Mouse (Mus musculus): Measurements from ENCODE around the gene Pcyt2. TPM values are rescaled to one million over a fixed set of nuclear protein-coding genes. Genes with fewer than 3 reads are reported as not detected.

Gene Pcyt2
- polyA plus RNA-seq, 1 experiment from 2014 or later = 126 TPM

GRCm38 (mm10) chr11:120641869-120642268, 24.1 kb upstream of the Pcyt2 start:
- H3K36me3 ChIP-seq (ENCODE audit: control insufficient read depth, insufficient read depth, low read length) = no peaks in the 10 kb centered on the region
- H3K4me1 ChIP-seq (replicated peaks; ENCODE audit: control insufficient read depth, insufficient read depth, low read length) = peaks cover 10% of the 10 kb centered on the region; the same call in 1 of the 2 replicates
- H3K27ac ChIP-seq (ENCODE audit: low read depth, low read length) = no peak overlapping the region
- DNase-seq (ENCODE audit: low spot score) (no peak), ATAC-seq (replicated peaks; ENCODE audit: low FRiP score) (no peak)
- no peak overlapping the region for H3K4me2 ChIP-seq (ENCODE audit: low read depth, low read length, severe bottlenecking)
- H3K4me3 ChIP-seq (ENCODE audit: low read depth, low read length) = no peak overlapping the region
- peak overlapping the region; percentile 17 for H3K9ac ChIP-seq (ENCODE audit: low read length)
- H3K27me3 ChIP-seq (ENCODE audit: control insufficient read depth, insufficient read depth, low read length) = no peaks in the 10 kb centered on the region
- no peaks in the 10 kb centered on the region for H3K9me3 ChIP-seq (ENCODE audit: control insufficient read depth, low read length)
- WGBS = 88% methylated on average over 8 of the region's 8 CpGs

GRCm38 (mm10) chr11:120641255-120641654, 23.5 kb upstream of the Pcyt2 start:
- 71% methylated on average over 9 of the region's 9 CpGs for WGBS
- Histone ChIP-seq H3K36me3 (ENCODE audit: control insufficient read depth, insufficient read depth, low read length) (no peaks in the 10 kb centered on the region), H3K9me3 (ENCODE audit: control insufficient read depth, low read length) (no peaks in the 10 kb centered on the region), H3K4me3 (ENCODE audit: low read depth, low read length) (no peak overlapping the region), H3K27me3 (ENCODE audit: control insufficient read depth, insufficient read depth, low read length) (no peaks in the 10 kb centered on the region), H3K4me1 (replicated peaks; ENCODE audit: control insufficient read depth, insufficient read depth, low read length) (peaks cover 10% of the 10 kb centered on the region; the same call in 1 of the 2 replicates), H3K27ac (ENCODE audit: low read depth, low read length) (no peak overlapping the region), H3K9ac (ENCODE audit: low read length) (no peak overlapping the region), H3K4me2 (ENCODE audit: low read depth, low read length, severe bottlenecking) (no peak overlapping the region)
- ATAC-seq (replicated peaks; ENCODE audit: low FRiP score) (no peak), DNase-seq (ENCODE audit: low spot score) (no peak)

DNA sequence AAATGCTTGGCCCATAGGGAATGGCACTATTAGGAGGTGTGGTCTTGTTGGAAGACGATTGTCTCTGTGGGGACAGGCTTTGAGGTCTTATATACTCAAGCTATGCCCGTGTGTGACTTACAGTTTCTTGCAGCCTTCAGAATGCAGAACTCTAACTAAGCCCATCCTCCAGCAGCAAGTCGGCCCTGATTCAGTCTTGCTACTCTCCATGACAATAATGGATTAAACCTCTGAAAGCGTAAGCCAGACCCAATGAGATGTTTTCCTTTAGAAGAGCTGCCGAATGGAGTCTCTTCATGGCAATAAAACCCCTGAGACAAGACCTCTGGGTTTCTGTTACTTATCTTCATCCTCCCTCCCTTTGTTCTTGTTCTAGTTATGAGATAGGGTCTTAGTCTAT, 17.1 kb upstream of the Pcyt2 start:
- DNase-seq (ENCODE audit: low spot score) (no peak), ATAC-seq (replicated peaks; ENCODE audit: low FRiP score) (no peak)
- Histone ChIP-seq H3K4me1 (replicated peaks; ENCODE audit: control insufficient read depth, insufficient read depth, low read length) (peaks cover 20% of the 10 kb centered on the region), H3K27me3 (ENCODE audit: control insufficient read depth, insufficient read depth, low read length) (no peaks in the 10 kb centered on the region; the same call in 1 of the 2 replicates), H3K4me3 (ENCODE audit: low read depth, low read length) (no peak overlapping the region), H3K36me3 (ENCODE audit: control insufficient read depth, insufficient read depth, low read length) (no peaks in the 10 kb centered on the region), H3K27ac (ENCODE audit: low read depth, low read length) (no peak overlapping the region), H3K9ac (ENCODE audit: low read length) (no peak overlapping the region), H3K9me3 (ENCODE audit: control insufficient read depth, low read length) (no peaks in the 10 kb centered on the region), H3K4me2 (ENCODE audit: low read depth, low read length, severe bottlenecking) (no peak overlapping the region)
- WGBS = 83% methylated on average over 5 of the region's 5 CpGs

DNA sequence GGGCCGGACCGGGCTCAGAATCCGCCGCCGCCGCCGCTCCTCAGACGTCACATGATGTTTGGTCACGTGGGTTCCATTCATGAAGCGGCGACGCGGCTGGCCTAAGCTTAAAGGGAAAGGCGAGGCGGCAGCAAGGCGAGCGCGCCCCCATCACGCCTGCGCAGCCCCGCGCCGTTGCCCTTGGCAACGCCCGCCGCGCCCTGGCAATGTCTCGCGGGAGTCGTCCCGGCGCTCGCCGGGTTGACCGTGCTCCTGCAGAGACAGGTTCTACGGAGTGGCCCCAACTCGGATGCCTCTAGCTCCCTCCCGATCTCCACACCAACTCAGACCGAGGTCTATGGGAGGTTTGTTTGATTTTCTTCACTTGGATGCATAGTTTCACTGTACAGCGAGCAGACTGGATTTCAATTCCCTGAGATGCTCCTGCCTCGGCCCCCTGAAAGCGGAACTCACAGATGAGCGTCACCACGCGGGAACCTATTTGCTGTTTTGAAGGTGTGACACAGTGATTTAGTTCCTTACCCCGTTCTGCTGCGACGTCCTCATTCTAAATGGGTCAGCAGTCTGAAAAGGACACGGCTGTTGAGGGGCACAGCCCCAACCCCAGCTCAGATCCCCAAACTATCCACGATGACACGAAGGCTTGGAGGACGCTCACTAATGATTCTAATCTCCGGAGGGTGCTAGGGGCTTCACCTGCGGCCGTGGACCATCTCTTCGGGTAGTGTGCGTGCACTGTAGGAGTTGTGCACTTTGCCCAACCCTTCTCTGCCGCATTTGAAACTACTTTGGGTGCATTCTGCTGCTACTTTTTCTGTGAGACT, 16.0 kb upstream of the Pcyt2 start, which contains the start of gene Mafg:
Gene Mafg (minus strand): TSS at position 81 of the 824 bp plus-strand sequence.
- DNase-seq (ENCODE audit: low spot score) (peak; percentile 98), ATAC-seq (replicated peaks; ENCODE audit: low FRiP score) (peak; percentile 95)
- 10% methylated on average over 58 of the region's 58 CpGs for WGBS
- H3K27ac ChIP-seq (ENCODE audit: low read depth, low read length) = peak within 1 kb of the TSS; percentile 62
- H3K4me1 ChIP-seq (replicated peaks; ENCODE audit: control insufficient read depth, insufficient read depth, low read length) = peaks cover 22% of the 10 kb centered on the region
- H3K9me3 ChIP-seq (ENCODE audit: control insufficient read depth, low read length) = no peaks in the 10 kb centered on the region
- H3K36me3 ChIP-seq (ENCODE audit: control insufficient read depth, insufficient read depth, low read length) = peaks cover 5% of the 10 kb centered on the region; the same call in 1 of the 2 replicates
- H3K4me3 ChIP-seq (ENCODE audit: low read depth, low read length) = peak within 1 kb of the TSS; percentile 96
- no peaks in the 10 kb centered on the region; the same call in 1 of the 2 replicates for H3K27me3 ChIP-seq (ENCODE audit: control insufficient read depth, insufficient read depth, low read length)
- H3K9ac ChIP-seq (ENCODE audit: low read length) = peak within 1 kb of the TSS; percentile 88
- peak within 1 kb of the TSS; percentile 93 for H3K4me2 ChIP-seq (ENCODE audit: low read depth, low read length, severe bottlenecking)

DNA sequence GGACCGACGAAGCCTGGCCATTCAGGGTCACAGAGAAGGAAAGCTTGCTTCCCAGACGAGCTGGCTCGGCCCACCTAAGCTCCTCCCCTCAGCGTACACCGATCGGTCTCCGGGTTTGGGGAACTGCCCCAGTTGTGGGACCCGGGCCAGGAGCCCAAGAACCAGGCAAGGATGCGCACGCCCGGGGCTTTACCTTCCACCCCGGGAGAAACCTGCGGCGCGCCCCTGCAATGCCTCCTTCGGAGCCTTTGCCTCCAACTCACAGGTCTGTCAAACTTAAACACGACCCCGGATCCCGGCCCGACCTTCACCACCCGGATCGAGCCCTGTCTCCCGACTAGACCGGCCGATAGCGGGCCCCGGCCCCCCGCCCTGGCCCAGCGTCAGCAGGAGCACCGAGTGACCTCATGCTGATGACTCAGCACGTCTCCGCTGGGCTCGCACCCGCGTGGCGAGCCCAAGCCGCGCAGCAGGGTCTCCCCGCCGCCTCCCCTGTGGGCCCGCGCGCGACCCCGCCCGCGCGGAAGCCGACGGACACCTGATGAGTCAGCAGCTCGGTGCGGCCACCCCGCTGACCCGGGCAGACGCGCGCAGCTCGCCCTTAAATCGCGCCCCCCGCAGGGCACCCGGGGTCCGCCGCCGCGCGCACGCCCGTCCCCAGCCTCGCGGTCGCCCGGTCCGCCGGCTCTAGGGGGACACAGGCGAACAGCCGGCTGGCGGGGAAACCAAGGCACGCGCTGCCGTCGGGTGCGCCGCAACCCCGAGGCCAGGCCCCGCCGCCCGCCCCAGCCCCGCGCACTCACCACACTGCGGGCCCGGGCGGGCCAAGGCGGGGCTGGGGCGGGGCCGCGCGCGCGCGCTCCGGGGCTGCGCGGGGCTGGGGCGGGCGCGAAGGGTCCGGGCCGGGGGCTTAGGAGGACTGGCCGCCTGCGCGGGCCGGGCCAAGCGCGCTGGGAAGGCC, 15.1 kb upstream of the Pcyt2 start:
- Histone ChIP-seq H3K27ac (ENCODE audit: low read depth, low read length) (peak overlapping the region; percentile 62), H3K4me3 (ENCODE audit: low read depth, low read length) (peak overlapping the region; percentile 96), H3K9me3 (ENCODE audit: control insufficient read depth, low read length) (no peaks in the 10 kb centered on the region), H3K36me3 (ENCODE audit: control insufficient read depth, insufficient read depth, low read length) (peaks cover 5% of the 10 kb centered on the region; the same call in 1 of the 2 replicates), H3K9ac (ENCODE audit: low read length) (peak overlapping the region; percentile 88), H3K4me1 (replicated peaks; ENCODE audit: control insufficient read depth, insufficient read depth, low read length) (peaks cover 22% of the 10 kb centered on the region), H3K4me2 (ENCODE audit: low read depth, low read length, severe bottlenecking) (peak overlapping the region; percentile 93), H3K27me3 (ENCODE audit: control insufficient read depth, insufficient read depth, low read length) (no peaks in the 10 kb centered on the region; the same call in 1 of the 2 replicates)
- WGBS = under 1% methylated on average over 96 of the region's 116 CpGs
- peak; percentile 88 for ATAC-seq (replicated peaks; ENCODE audit: low FRiP score)
- peak; percentile 82 for DNase-seq (ENCODE audit: low spot score)

DNA sequence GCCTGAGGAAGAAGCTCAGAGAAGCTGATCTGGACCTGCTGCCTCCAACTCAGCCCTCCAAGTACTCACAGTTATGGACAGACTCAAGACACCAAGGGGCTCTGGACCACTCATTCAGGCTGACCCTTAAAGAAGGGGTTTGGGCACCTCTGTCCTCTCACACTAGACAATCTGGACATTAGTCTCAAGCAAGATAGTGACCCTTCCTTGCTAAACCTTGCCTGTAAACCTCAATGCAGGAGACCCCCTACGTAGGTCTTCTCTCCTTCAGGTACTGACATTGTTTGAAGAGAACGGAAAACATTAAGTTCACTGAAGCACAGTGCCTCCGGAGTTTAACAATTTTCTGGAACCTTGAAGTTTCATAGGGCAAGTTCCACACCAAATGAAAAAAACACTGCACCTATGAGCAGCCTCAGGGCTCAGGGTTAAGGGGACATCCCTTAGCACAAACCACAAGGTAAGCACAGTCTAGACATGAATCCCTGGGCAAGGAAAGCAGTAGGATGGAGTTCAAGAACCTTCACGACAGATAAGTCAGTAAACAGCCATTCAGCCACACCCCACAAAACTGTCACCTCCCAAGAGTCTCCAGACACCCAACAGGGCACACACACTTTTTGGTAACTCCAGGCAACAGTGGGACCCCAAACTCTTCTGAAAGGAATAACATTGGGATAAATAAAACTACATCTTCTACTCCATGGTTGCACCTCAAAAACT, 14.2 kb upstream of the Pcyt2 start:
- H3K4me3 ChIP-seq (ENCODE audit: low read depth, low read length) = peak overlapping the region; percentile 96
- peak overlapping the region; percentile 88 for H3K9ac ChIP-seq (ENCODE audit: low read length)
- ATAC-seq (replicated peaks; ENCODE audit: low FRiP score) (no peak), DNase-seq (ENCODE audit: low spot score) (no peak)
- 68% methylated on average over 4 of the region's 4 CpGs for WGBS
- no peaks in the 10 kb centered on the region; the same call in 1 of the 2 replicates for H3K27me3 ChIP-seq (ENCODE audit: control insufficient read depth, insufficient read depth, low read length)
- no peaks in the 10 kb centered on the region for H3K9me3 ChIP-seq (ENCODE audit: control insufficient read depth, low read length)
- peaks cover 5% of the 10 kb centered on the region; the same call in 1 of the 2 replicates for H3K36me3 ChIP-seq (ENCODE audit: control insufficient read depth, insufficient read depth, low read length)
- H3K4me2 ChIP-seq (ENCODE audit: low read depth, low read length, severe bottlenecking) = peak overlapping the region; percentile 93
- H3K27ac ChIP-seq (ENCODE audit: low read depth, low read length) = 0 out of 2 replicates have a peak overlapping the region, but pooled peaks have one; percentile 62
- H3K4me1 ChIP-seq (replicated peaks; ENCODE audit: control insufficient read depth, insufficient read depth, low read length) = peaks cover 22% of the 10 kb centered on the region

- peak overlapping the region; percentile 29; the same call in 1 of the 2 replicates for H3K9ac ChIP-seq (ENCODE audit: low read length)
- peaks cover 5% of the 10 kb centered on the region; the same call in 1 of the 2 replicates for H3K36me3 ChIP-seq (ENCODE audit: control insufficient read depth, insufficient read depth, low read length)
- DNase-seq (ENCODE audit: low spot score) (no peak), ATAC-seq (replicated peaks; ENCODE audit: low FRiP score) (no peak)
- 48% methylated on average over 7 of the region's 7 CpGs for WGBS
- H3K9me3 ChIP-seq (ENCODE audit: control insufficient read depth, low read length) = no peaks in the 10 kb centered on the region
- H3K4me1 ChIP-seq (replicated peaks; ENCODE audit: control insufficient read depth, insufficient read depth, low read length) = peaks cover 22% of the 10 kb centered on the region
- H3K27me3 ChIP-seq (ENCODE audit: control insufficient read depth, insufficient read depth, low read length) = no peaks in the 10 kb centered on the region; the same call in 1 of the 2 replicates
- peak overlapping the region; percentile 93; the same call in 1 of the 2 replicates for H3K4me2 ChIP-seq (ENCODE audit: low read depth, low read length, severe bottlenecking)
- no peak overlapping the region for H3K4me3 ChIP-seq (ENCODE audit: low read depth, low read length)
- peak overlapping the region; percentile 4; the same call in 1 of the 2 replicates for H3K27ac ChIP-seq (ENCODE audit: low read depth, low read length)
These were observed 13.4 kb upstream of the Pcyt2 start for GRCm38 (mm10) chr11:120630881-120631725.
